Mouse (Mus musculus): ENCODE data around the gene Oxsm. TPM values are rescaled to one million over a fixed set of nuclear protein-coding genes. Genes with fewer than 3 reads are reported as not detected.

Oxsm gene
- 1.3 TPM in 2 replicates for polyA plus RNA-seq (2014; fragmentation: Nextera tagmentation; extraction: Ambion mirVana)

- ATAC-seq (ENCODE audit: low FRiP score, low TSS enrichment) (peak; percentile 98), DNase-seq (peak; percentile 92)
- Histone ChIP-seq H3K27me3 (ENCODE audit: control insufficient read depth, insufficient read depth, low read length) (no peaks in the 10 kb centered on the region), H3K9ac (replicated peaks; ENCODE audit: low read length) (peak within 1 kb of the TSS; percentile 90), H3K27ac (replicated peaks; ENCODE audit: low read depth, low read length) (peak within 1 kb of the TSS; percentile 85), H3K9me3 (ENCODE audit: control insufficient read depth, low read length) (no peaks in the 10 kb centered on the region), H3K36me3 (ENCODE audit: control insufficient read depth, insufficient read depth, low read length) (no peaks in the 10 kb centered on the region), H3K4me1 (ENCODE audit: control insufficient read depth, insufficient read depth, low read length) (peaks cover 9% of the 10 kb centered on the region), H3K4me2 (ENCODE audit: low read length) (peak within 1 kb of the TSS; percentile 93), H3K4me3 (replicated peaks; ENCODE audit: low read depth, low read length) (peak within 1 kb of the TSS; percentile 79)
- WGBS = under 1% methylated on average over 63 of the region's 65 CpGs
These were observed at the start of gene Oxsm, which contains the start of gene Ngly1 for GRCm38 (mm10) chr14:16249171-16249874. Oxsm (minus strand) TSS chr14:16249808. Ngly1 (plus strand) TSS chr14:16249280.

DNA sequence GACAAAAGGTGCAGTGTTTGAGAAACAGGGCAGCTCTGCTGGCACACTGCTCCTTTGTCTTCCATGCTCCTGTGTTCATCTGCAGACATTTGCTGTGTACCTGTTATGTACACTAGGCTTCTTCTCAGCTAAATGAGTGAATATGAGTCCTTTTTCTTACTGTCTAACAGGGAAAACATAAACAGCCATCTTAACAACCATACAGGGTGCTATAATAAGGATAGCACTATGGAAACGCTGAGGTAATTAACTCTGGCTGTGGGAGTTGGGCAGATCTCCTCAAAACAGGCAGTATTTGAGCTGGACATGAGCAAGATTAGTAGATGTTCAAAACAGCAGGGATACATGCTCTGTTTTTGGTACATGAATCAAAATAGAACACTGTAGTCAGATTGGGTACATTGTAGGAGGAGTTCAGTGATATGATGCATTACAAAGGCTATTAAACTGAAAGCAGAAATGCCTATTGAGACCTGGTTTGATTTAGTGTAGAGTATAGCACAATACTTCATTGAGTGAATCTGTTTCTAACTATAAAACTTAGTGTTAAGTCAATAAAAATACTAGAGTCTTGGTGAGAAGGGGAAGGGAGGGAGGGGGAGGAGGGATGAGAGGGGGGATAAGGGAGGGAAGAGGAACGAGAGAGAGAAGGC, 47.3 kb upstream of the Oxsm start:
- Histone ChIP-seq H3K4me3 (replicated peaks; ENCODE audit: low read depth, low read length) (no peak overlapping the region), H3K27me3 (ENCODE audit: control insufficient read depth, insufficient read depth, low read length) (no peaks in the 10 kb centered on the region), H3K4me2 (ENCODE audit: low read length) (no peak overlapping the region), H3K9me3 (ENCODE audit: control insufficient read depth, low read length) (no peaks in the 10 kb centered on the region), H3K27ac (replicated peaks; ENCODE audit: low read depth, low read length) (0 out of 2 replicates have a peak overlapping the region, but pooled peaks have one; percentile 20), H3K9ac (replicated peaks; ENCODE audit: low read length) (no peak overlapping the region), H3K36me3 (ENCODE audit: control insufficient read depth, insufficient read depth, low read length) (peaks cover 5% of the 10 kb centered on the region; the same call in 1 of the 2 replicates), H3K4me1 (ENCODE audit: control insufficient read depth, insufficient read depth, low read length) (no peaks in the 10 kb centered on the region)
- DNase-seq (no peak), ATAC-seq (ENCODE audit: low FRiP score, low TSS enrichment) (no peak)
- WGBS = 78% methylated on average over 2 of the region's 2 CpGs

- 83% methylated on average over 1 of the region's 1 CpGs for WGBS
- peaks cover 5% of the 10 kb centered on the region; the same call in 1 of the 2 replicates for H3K36me3 ChIP-seq (ENCODE audit: control insufficient read depth, insufficient read depth, low read length)
- H3K4me2 ChIP-seq (ENCODE audit: low read length) = no peak overlapping the region
- no peaks in the 10 kb centered on the region for H3K9me3 ChIP-seq (ENCODE audit: control insufficient read depth, low read length)
- H3K4me3 ChIP-seq (replicated peaks; ENCODE audit: low read depth, low read length) = no peak overlapping the region
- no peak overlapping the region for H3K27ac ChIP-seq (replicated peaks; ENCODE audit: low read depth, low read length)
- no peaks in the 10 kb centered on the region for H3K27me3 ChIP-seq (ENCODE audit: control insufficient read depth, insufficient read depth, low read length)
- ATAC-seq (ENCODE audit: low FRiP score, low TSS enrichment) = no peak
- no peaks in the 10 kb centered on the region for H3K4me1 ChIP-seq (ENCODE audit: control insufficient read depth, insufficient read depth, low read length)
- H3K9ac ChIP-seq (replicated peaks; ENCODE audit: low read length) = no peak overlapping the region
- no peak for DNase-seq
These were observed 44.3 kb upstream of the Oxsm start for GRCm38 (mm10) chr14:16293921-16294320.

DNA sequence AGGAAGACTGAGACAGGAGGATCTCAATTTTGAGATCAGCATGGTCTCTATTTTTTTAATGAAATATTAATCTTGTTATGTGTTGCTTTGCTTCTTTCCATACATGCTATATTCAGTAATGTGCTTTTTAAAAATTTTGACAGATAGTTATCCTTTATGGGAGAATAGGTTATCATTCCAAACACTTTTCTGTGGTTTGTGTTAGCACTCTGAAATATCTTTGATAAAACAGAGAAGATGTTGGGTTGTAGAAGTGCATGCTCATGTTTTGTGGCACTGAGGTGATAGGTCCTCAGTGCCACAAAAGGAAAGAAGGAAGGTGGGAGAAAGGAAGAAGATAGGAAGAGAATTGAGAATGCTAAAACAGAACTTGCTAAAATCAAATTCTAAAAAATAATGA, 43.4 kb upstream of the Oxsm start:
- Histone ChIP-seq H3K9me3 (ENCODE audit: control insufficient read depth, low read length) (no peaks in the 10 kb centered on the region), H3K27me3 (ENCODE audit: control insufficient read depth, insufficient read depth, low read length) (no peaks in the 10 kb centered on the region), H3K4me2 (ENCODE audit: low read length) (no peak overlapping the region), H3K4me3 (replicated peaks; ENCODE audit: low read depth, low read length) (no peak overlapping the region), H3K36me3 (ENCODE audit: control insufficient read depth, insufficient read depth, low read length) (peaks cover 5% of the 10 kb centered on the region; the same call in 1 of the 2 replicates), H3K27ac (replicated peaks; ENCODE audit: low read depth, low read length) (no peak overlapping the region), H3K9ac (replicated peaks; ENCODE audit: low read length) (no peak overlapping the region), H3K4me1 (ENCODE audit: control insufficient read depth, insufficient read depth, low read length) (no peaks in the 10 kb centered on the region)
- no peak for DNase-seq
- no peak for ATAC-seq (ENCODE audit: low FRiP score, low TSS enrichment)

- Histone ChIP-seq H3K27me3 (ENCODE audit: control insufficient read depth, insufficient read depth, low read length) (no peaks in the 10 kb centered on the region), H3K4me2 (ENCODE audit: low read length) (no peak overlapping the region), H3K4me1 (ENCODE audit: control insufficient read depth, insufficient read depth, low read length) (no peaks in the 10 kb centered on the region), H3K27ac (replicated peaks; ENCODE audit: low read depth, low read length) (no peak overlapping the region), H3K36me3 (ENCODE audit: control insufficient read depth, insufficient read depth, low read length) (peaks cover 5% of the 10 kb centered on the region; the same call in 1 of the 2 replicates), H3K4me3 (replicated peaks; ENCODE audit: low read depth, low read length) (no peak overlapping the region), H3K9me3 (ENCODE audit: control insufficient read depth, low read length) (no peaks in the 10 kb centered on the region), H3K9ac (replicated peaks; ENCODE audit: low read length) (no peak overlapping the region)
- DNase-seq = no peak
- 72% methylated on average over 1 of the region's 1 CpGs for WGBS
- no peak for ATAC-seq (ENCODE audit: low FRiP score, low TSS enrichment)
These were observed 42.8 kb upstream of the Oxsm start for GRCm38 (mm10) chr14:16292371-16292770.

DNA sequence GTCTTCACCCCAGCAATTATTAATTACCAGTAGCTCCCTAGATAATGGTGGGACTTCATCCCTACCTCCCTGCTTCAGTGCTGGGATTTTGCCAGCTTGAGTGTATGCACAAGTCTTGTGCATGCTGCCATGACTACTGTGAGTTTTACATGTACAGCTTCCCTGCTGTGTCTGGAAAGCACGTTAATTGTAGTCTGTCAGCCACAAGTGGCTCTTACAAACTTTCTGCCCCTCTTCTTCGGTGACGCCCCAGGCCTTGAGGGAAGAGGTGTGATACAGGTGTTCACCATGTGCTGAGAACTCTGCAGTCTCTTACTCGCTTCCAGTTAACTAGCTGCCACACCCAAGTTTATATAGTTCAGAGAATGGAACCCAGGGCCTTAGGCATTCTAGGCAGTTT, 34.4 kb upstream of the Oxsm start:
- no peak overlapping the region for H3K9ac ChIP-seq (replicated peaks; ENCODE audit: low read length)
- ATAC-seq (ENCODE audit: low FRiP score, low TSS enrichment) = no peak
- H3K27me3 ChIP-seq (ENCODE audit: control insufficient read depth, insufficient read depth, low read length) = no peaks in the 10 kb centered on the region
- no peaks in the 10 kb centered on the region for H3K9me3 ChIP-seq (ENCODE audit: control insufficient read depth, low read length)
- H3K4me2 ChIP-seq (ENCODE audit: low read length) = no peak overlapping the region
- H3K4me1 ChIP-seq (ENCODE audit: control insufficient read depth, insufficient read depth, low read length) = no peaks in the 10 kb centered on the region
- no peak overlapping the region for H3K27ac ChIP-seq (replicated peaks; ENCODE audit: low read depth, low read length)
- no peak overlapping the region for H3K4me3 ChIP-seq (replicated peaks; ENCODE audit: low read depth, low read length)
- WGBS = 88% methylated on average over 4 of the region's 4 CpGs
- no peak for DNase-seq
- H3K36me3 ChIP-seq (ENCODE audit: control insufficient read depth, insufficient read depth, low read length) = peaks cover 3% of the 10 kb centered on the region; the same call in 1 of the 2 replicates

DNA sequence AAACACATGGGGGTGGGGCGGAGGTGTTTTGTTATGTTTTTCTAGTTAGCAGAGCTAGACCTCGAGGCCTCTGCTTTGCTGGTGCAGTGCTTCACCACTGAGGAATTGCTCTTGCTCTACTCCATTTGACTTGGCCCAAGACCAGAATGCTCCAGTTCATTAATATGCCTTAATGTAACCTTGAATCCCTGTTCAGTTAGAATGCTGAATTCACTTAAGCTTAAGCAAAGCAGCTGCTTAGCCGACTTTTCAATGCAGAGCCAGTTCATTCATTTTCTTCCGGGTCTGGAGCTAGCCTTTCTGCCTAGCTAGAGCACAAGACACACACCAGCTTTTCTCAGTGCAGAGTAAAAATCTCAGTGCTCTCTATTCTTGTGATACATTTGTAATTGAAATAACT, 29.6 kb upstream of the Oxsm start:
- peak; percentile 29 for DNase-seq
- H3K9ac ChIP-seq (replicated peaks; ENCODE audit: low read length) = no peak overlapping the region
- no peak overlapping the region for H3K4me3 ChIP-seq (replicated peaks; ENCODE audit: low read depth, low read length)
- WGBS = 61% methylated on average over 4 of the region's 4 CpGs
- H3K4me2 ChIP-seq (ENCODE audit: low read length) = no peak overlapping the region
- peak; percentile 40; the same call in 1 of the 2 replicates for ATAC-seq (ENCODE audit: low FRiP score, low TSS enrichment)
- H3K27me3 ChIP-seq (ENCODE audit: control insufficient read depth, insufficient read depth, low read length) = no peaks in the 10 kb centered on the region
- H3K4me1 ChIP-seq (ENCODE audit: control insufficient read depth, insufficient read depth, low read length) = no peaks in the 10 kb centered on the region
- H3K9me3 ChIP-seq (ENCODE audit: control insufficient read depth, low read length) = no peaks in the 10 kb centered on the region
- H3K36me3 ChIP-seq (ENCODE audit: control insufficient read depth, insufficient read depth, low read length) = peaks cover 3% of the 10 kb centered on the region; the same call in 1 of the 2 replicates
- H3K27ac ChIP-seq (replicated peaks; ENCODE audit: low read depth, low read length) = no peak overlapping the region

- no peaks in the 10 kb centered on the region for H3K9me3 ChIP-seq (ENCODE audit: control insufficient read depth, low read length)
- H3K4me2 ChIP-seq (ENCODE audit: low read length) = no peak overlapping the region
- no peak overlapping the region for H3K4me3 ChIP-seq (replicated peaks; ENCODE audit: low read depth, low read length)
- H3K27ac ChIP-seq (replicated peaks; ENCODE audit: low read depth, low read length) = no peak overlapping the region
- 96% methylated on average over 3 of the region's 3 CpGs for WGBS
- no peak overlapping the region for H3K9ac ChIP-seq (replicated peaks; ENCODE audit: low read length)
- no peak for DNase-seq
- H3K36me3 ChIP-seq (ENCODE audit: control insufficient read depth, insufficient read depth, low read length) = peaks cover 10% of the 10 kb centered on the region; the same call in 1 of the 2 replicates
- no peaks in the 10 kb centered on the region for H3K27me3 ChIP-seq (ENCODE audit: control insufficient read depth, insufficient read depth, low read length)
- ATAC-seq (ENCODE audit: low FRiP score, low TSS enrichment) = no peak
- no peaks in the 10 kb centered on the region for H3K4me1 ChIP-seq (ENCODE audit: control insufficient read depth, insufficient read depth, low read length)
These were observed 24.1 kb upstream of the Oxsm start for GRCm38 (mm10) chr14:16273677-16274076.
